24 mouse cellular contexts compared by ENCODE assay signal in the genomic region with DNA sequence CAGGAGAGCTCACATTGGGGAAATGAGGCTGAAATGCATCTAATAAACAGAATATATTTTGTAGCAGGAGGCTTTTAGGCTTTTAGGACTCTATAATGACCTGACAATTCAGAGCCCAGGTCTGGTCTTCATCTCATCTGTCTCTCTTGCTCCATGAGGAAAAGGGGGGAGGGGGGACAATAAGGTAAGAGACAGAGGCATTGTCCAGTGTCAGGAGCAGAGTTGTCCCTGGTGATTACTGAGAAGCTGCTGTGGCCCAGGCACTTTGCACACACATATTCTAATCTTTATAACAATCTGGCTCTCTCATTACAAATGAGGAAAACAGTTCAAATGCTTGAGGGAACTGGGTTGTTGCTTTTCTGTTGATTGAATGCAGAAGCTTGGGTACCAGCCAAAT.
A peak's percentile ranks its signal among the peaks of the same experiment; 100 is the strongest.
DNase-seq lines count a peak whose midpoint lies in the region; ATAC-seq and TF ChIP-seq lines count a peak whose summit lies in the region.
"Had no signal": no experiment of that assay in that cellular context is flagged by ENCODE, and none has a peak within 500 bp of the region (broad histone marks: within the 10 kb centered on the region; RNA-seq: fewer than 3 reads in every experiment).

No protein-coding gene starts in this region.

- no peaks in the 10 kb centered on the region for H3K36me3 ChIP-seq in embryonic facial prominence, embryonic 10.5 days (replicated peaks)
- H3K36me3 ChIP-seq in embryonic facial prominence, embryonic 14.5 days (ENCODE audit: control insufficient read depth, insufficient read depth, low read length), result no peaks in the 10 kb centered on the region
- no peaks in the 10 kb centered on the region for H3K36me3 ChIP-seq in limb, embryonic 11.5 days (ENCODE audit: control insufficient read depth, insufficient read depth, low read length)
- H3K36me3 ChIP-seq in stomach, postnatal 0 days (ENCODE audit: control insufficient read depth, insufficient read depth, low read length), result no peaks in the 10 kb centered on the region
- H3K36me3 ChIP-seq in forebrain, embryonic 10.5 days (replicated peaks), result no peaks in the 10 kb centered on the region
- H3K36me3 ChIP-seq in midbrain, postnatal 0 days (ENCODE audit: insufficient read depth, low read length), result no peaks in the 10 kb centered on the region
- H3K36me3 ChIP-seq in midbrain, embryonic 11.5 days (ENCODE audit: control insufficient read depth, insufficient read depth, low read length), result no peaks in the 10 kb centered on the region
- H3K36me3 ChIP-seq: forebrain, embryonic 12.5 days; G1E; heart, embryonic 10.5 days; hindbrain, embryonic 12.5 days had no signal

- no peaks in the 10 kb centered on the region for H3K9me3 ChIP-seq in embryonic facial prominence, embryonic 10.5 days
- H3K9me3 ChIP-seq in embryonic facial prominence, embryonic 14.5 days (ENCODE audit: control insufficient read depth, low read length), result no peaks in the 10 kb centered on the region
- H3K9me3 ChIP-seq in limb, embryonic 11.5 days (ENCODE audit: control insufficient read depth, low read length), result no peaks in the 10 kb centered on the region
- no peaks in the 10 kb centered on the region for H3K9me3 ChIP-seq in stomach, postnatal 0 days (ENCODE audit: control insufficient read depth, low read length)
- no peaks in the 10 kb centered on the region for H3K9me3 ChIP-seq in forebrain, embryonic 10.5 days
- H3K9me3 ChIP-seq in midbrain, postnatal 0 days (ENCODE audit: low read length), result no peaks in the 10 kb centered on the region
- H3K9me3 ChIP-seq in midbrain, embryonic 11.5 days (ENCODE audit: control insufficient read depth, low read length), result no peaks in the 10 kb centered on the region
- H3K9me3 ChIP-seq: forebrain, embryonic 12.5 days; G1E; heart, embryonic 10.5 days; hindbrain, embryonic 12.5 days had no signal

- no peak overlapping the region for H3K4me3 ChIP-seq in embryonic facial prominence, embryonic 10.5 days
- H3K4me3 ChIP-seq in embryonic facial prominence, embryonic 14.5 days (ENCODE audit: low read depth, low read length), result no peak overlapping the region
- no peak overlapping the region for H3K4me3 ChIP-seq in limb, embryonic 11.5 days (ENCODE audit: low read depth, low read length)
- H3K4me3 ChIP-seq in stomach, postnatal 0 days (ENCODE audit: low read depth, low read length), result no peak overlapping the region
- no peak overlapping the region for H3K4me3 ChIP-seq in forebrain, embryonic 10.5 days
- no peak overlapping the region for H3K4me3 ChIP-seq in midbrain, postnatal 0 days (ENCODE audit: low read depth, low read length)
- H3K4me3 ChIP-seq in midbrain, embryonic 11.5 days (ENCODE audit: low read depth, low read length), result no peak overlapping the region
- H3K4me3 ChIP-seq: forebrain, embryonic 12.5 days; heart, embryonic 10.5 days; hindbrain, embryonic 12.5 days had no signal

- peak; percentile 60; the same call in 1 of the 2 replicates for ATAC-seq in embryonic facial prominence, embryonic 14.5 days (ENCODE audit: low read depth)
- ATAC-seq in limb, embryonic 11.5 days (ENCODE audit: insufficient number of reproducible peaks, low FRiP score, low TSS enrichment, low read depth), result peak; percentile 84
- ATAC-seq in stomach, postnatal 0 days (ENCODE audit: low FRiP score, low TSS enrichment), result no peak
- ATAC-seq in midbrain, postnatal 0 days (ENCODE audit: low FRiP score), result no peak
- no peak for ATAC-seq in midbrain, embryonic 11.5 days (ENCODE audit: low FRiP score)
- ATAC-seq: CD4-positive, CD25-positive, alpha-beta regulatory T cell, adult 4 months; forebrain, embryonic 16.5 days; hindbrain, embryonic 16.5 days had no signal

- peak overlapping the region; percentile 45 for H3K27ac ChIP-seq in embryonic facial prominence, embryonic 10.5 days (replicated peaks)
- H3K27ac ChIP-seq in embryonic facial prominence, embryonic 14.5 days (replicated peaks; ENCODE audit: low read depth, low read length), result peak overlapping the region; percentile 68; the same call in 1 of the 2 replicates
- H3K27ac ChIP-seq in limb, embryonic 11.5 days (replicated peaks; ENCODE audit: low read depth, low read length), result peak overlapping the region; percentile 45
- no peak overlapping the region for H3K27ac ChIP-seq in stomach, postnatal 0 days (replicated peaks)
- no peak overlapping the region for H3K27ac ChIP-seq in forebrain, embryonic 10.5 days
- no peak overlapping the region for H3K27ac ChIP-seq in midbrain, postnatal 0 days (ENCODE audit: low read depth, low read length)
- no peak overlapping the region for H3K27ac ChIP-seq in midbrain, embryonic 11.5 days (ENCODE audit: low read depth, low read length)
- H3K27ac ChIP-seq: forebrain, embryonic 12.5 days; heart, embryonic 10.5 days; hindbrain, embryonic 12.5 days had no signal

- no peak for TF ChIP-seq CTCF in stomach, postnatal 0 days (IDR thresholded peaks at IDR 0.05; ENCODE audit: low read depth)
- no peak for TF ChIP-seq CTCF in midbrain, postnatal 0 days (IDR thresholded peaks at IDR 0.05)

- H3K27me3 ChIP-seq in embryonic facial prominence, embryonic 10.5 days (replicated peaks; ENCODE audit: low read depth, poor library complexity, severe bottlenecking), result no peaks in the 10 kb centered on the region
- H3K27me3 ChIP-seq in embryonic facial prominence, embryonic 14.5 days (replicated peaks; ENCODE audit: control insufficient read depth, insufficient read depth, low read length), result no peaks in the 10 kb centered on the region
- no peaks in the 10 kb centered on the region for H3K27me3 ChIP-seq in limb, embryonic 11.5 days (ENCODE audit: control insufficient read depth, insufficient read depth, low read length)
- H3K27me3 ChIP-seq in stomach, postnatal 0 days (ENCODE audit: control insufficient read depth, insufficient read depth, low read length), result no peaks in the 10 kb centered on the region
- no peaks in the 10 kb centered on the region for H3K27me3 ChIP-seq in forebrain, embryonic 10.5 days (ENCODE audit: poor library complexity, severe bottlenecking)
- no peaks in the 10 kb centered on the region for H3K27me3 ChIP-seq in midbrain, postnatal 0 days (ENCODE audit: insufficient read depth, low read length)
- H3K27me3 ChIP-seq in midbrain, embryonic 11.5 days (ENCODE audit: control insufficient read depth, insufficient read depth, low read length), result no peaks in the 10 kb centered on the region
- H3K27me3 ChIP-seq: forebrain, embryonic 12.5 days; hindbrain, embryonic 12.5 days had no signal

- peak; percentile 2 for DNase-seq in 3T3-L1 (ENCODE audit: low read depth, low spot score)
- peak; percentile 47 for DNase-seq in embryonic facial prominence, embryonic 10.5 days (ENCODE audit: low spot score)
- DNase-seq in embryonic facial prominence, embryonic 14.5 days (ENCODE audit: low spot score), result peak; percentile 59
- peak; percentile 37 for DNase-seq in limb, embryonic 11.5 days (ENCODE audit: low spot score)
- no peak for DNase-seq in stomach, postnatal 0 days (ENCODE audit: low spot score)
- DNase-seq in forebrain, embryonic 10.5 days (ENCODE audit: extremely low spot score, low spot score), result no peak
- no peak for DNase-seq in midbrain, postnatal 0 days (ENCODE audit: low spot score)
- DNase-seq in midbrain, embryonic 11.5 days (ENCODE audit: low spot score, missing footprints), result no peak
- DNase-seq: adrenal gland, adult 8-10 months; adrenal gland, postnatal 36 days; B cell, adult 2 months; cerebellum, adult 2 months; cerebellum, postnatal 10 days; gastrocnemius, postnatal 36 days; heart, adult 11 months; heart, postnatal 10 days; heart, postnatal 4 days had no signal

- no peak overlapping the region for H3K9ac ChIP-seq in embryonic facial prominence, embryonic 14.5 days (ENCODE audit: low read depth, low read length)
- no peak overlapping the region for H3K9ac ChIP-seq in limb, embryonic 11.5 days (ENCODE audit: low read length)
- no peak overlapping the region for H3K9ac ChIP-seq in stomach, postnatal 0 days (ENCODE audit: low read length)
- no peak overlapping the region for H3K9ac ChIP-seq in midbrain, postnatal 0 days (replicated peaks; ENCODE audit: low read length, poor library complexity, severe bottlenecking)
- no peak overlapping the region for H3K9ac ChIP-seq in midbrain, embryonic 11.5 days (ENCODE audit: low read length)
- H3K9ac ChIP-seq: forebrain, embryonic 12.5 days; hindbrain, embryonic 12.5 days had no signal

- TF ChIP-seq EP300 in stomach, postnatal 0 days (optimal IDR thresholded peaks at IDR 0.05), result no peak

- H3K4me1 ChIP-seq in embryonic facial prominence, embryonic 10.5 days, result peaks cover 26% of the 10 kb centered on the region
- peaks cover 19% of the 10 kb centered on the region for H3K4me1 ChIP-seq in embryonic facial prominence, embryonic 14.5 days (ENCODE audit: control insufficient read depth, insufficient read depth, low read length)
- H3K4me1 ChIP-seq in limb, embryonic 11.5 days (ENCODE audit: control insufficient read depth, insufficient read depth, low read length), result peaks cover 9% of the 10 kb centered on the region
- no peaks in the 10 kb centered on the region for H3K4me1 ChIP-seq in stomach, postnatal 0 days (replicated peaks; ENCODE audit: control insufficient read depth, insufficient read depth)
- H3K4me1 ChIP-seq in forebrain, embryonic 10.5 days, result 0 out of 2 replicates have a peak, but pooled peaks cover 4% of the 10 kb centered on the region
- no peaks in the 10 kb centered on the region for H3K4me1 ChIP-seq in midbrain, postnatal 0 days (ENCODE audit: insufficient read depth, low read length)
- no peaks in the 10 kb centered on the region for H3K4me1 ChIP-seq in midbrain, embryonic 11.5 days (ENCODE audit: control insufficient read depth, insufficient read depth, low read length)
- H3K4me1 ChIP-seq: forebrain, embryonic 12.5 days; heart, embryonic 10.5 days; hindbrain, embryonic 12.5 days had no signal

- H3K4me2 ChIP-seq in embryonic facial prominence, embryonic 14.5 days (ENCODE audit: low read depth, low read length), result no peak overlapping the region
- no peak overlapping the region for H3K4me2 ChIP-seq in limb, embryonic 11.5 days (ENCODE audit: low read depth, severe bottlenecking)
- no peak overlapping the region for H3K4me2 ChIP-seq in stomach, postnatal 0 days (replicated peaks; ENCODE audit: low read depth)
- H3K4me2 ChIP-seq in midbrain, postnatal 0 days (ENCODE audit: low read depth, low read length, poor library complexity, severe bottlenecking), result no peak overlapping the region
- H3K4me2 ChIP-seq in midbrain, embryonic 11.5 days, result no peak overlapping the region
- H3K4me2 ChIP-seq: forebrain, embryonic 12.5 days; hindbrain, embryonic 12.5 days had no signal

Comparison
In these comparisons a context has a peak if more than half of its experiments do, and no peak if none do; other contexts are left out.
1. DNase-seq: peak in 3T3-L1 (single experiment), embryonic facial prominence, embryonic 10.5 days (single experiment), embryonic facial prominence, embryonic 14.5 days (single experiment) and limb, embryonic 11.5 days (single experiment); none in stomach, postnatal 0 days (single experiment), forebrain, embryonic 10.5 days (single experiment), midbrain, postnatal 0 days (single experiment) and midbrain, embryonic 11.5 days (single experiment).
2. H3K27ac ChIP-seq: peak in embryonic facial prominence, embryonic 10.5 days (single experiment), embryonic facial prominence, embryonic 14.5 days (single experiment) and limb, embryonic 11.5 days (single experiment); none in stomach, postnatal 0 days (single experiment), forebrain, embryonic 10.5 days (single experiment), midbrain, postnatal 0 days (single experiment) and midbrain, embryonic 11.5 days (single experiment).
3. ATAC-seq: peak in embryonic facial prominence, embryonic 14.5 days (single experiment) and limb, embryonic 11.5 days (single experiment); none in stomach, postnatal 0 days (single experiment), midbrain, postnatal 0 days (single experiment) and midbrain, embryonic 11.5 days (single experiment).